Mouse (Mus musculus) adrenal gland, postnatal 14 days (tissue): ENCODE data around the gene S1pr5. TPM values are rescaled to one million over a fixed set of nuclear protein-coding genes. Genes with fewer than 3 reads are reported as not detected.
"Not testable (repeated sequence)": the region's sequence is repeated elsewhere in the genome, so short reads cannot be mapped to it uniquely, and the experiment has no call there.

Experiments used
- DNase-seq: peaks from one replicate; pipeline ENCODE4 v3.0.0; 2021; ENCODE audit warnings: mixed read lengths
- total RNA-seq: library from RNA; stranded (reverse); gene quantifications from 2 replicates; pipeline ENCODE4 v1.2.3, GENCODE M21; 2021

The S1pr5 gene
- total RNA-seq, 1 experiment from 2014 or later, result 2.3 TPM

DNA sequence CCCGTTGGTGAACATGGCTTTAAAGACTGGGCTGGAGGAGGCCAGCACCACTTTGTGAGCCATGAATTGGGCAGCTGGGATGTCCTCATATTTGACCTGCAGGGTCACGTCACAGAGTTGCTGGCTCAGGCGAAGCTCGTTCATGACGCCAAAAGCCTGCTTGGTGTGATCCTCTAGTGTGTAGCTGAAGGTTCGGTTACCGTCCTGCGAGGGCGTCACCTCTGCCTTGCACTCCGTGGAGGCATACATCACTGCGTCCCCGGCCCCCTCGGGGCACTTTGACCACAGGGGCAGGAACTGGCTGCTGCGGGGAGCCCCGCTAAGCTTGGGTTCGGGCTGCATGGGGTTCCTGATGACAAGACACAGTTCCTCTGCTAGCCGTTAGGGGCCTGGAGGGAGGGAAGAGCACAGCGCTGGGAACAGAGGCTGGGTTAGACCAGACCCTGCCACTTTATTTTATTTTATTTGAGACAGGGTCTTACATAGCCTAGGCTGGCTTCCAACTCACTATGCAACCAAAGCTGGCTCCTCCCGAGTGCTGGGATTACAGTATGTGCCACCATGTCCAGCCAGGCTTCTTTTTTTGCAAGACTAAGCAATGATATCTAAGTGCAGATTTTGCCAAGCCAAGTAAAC is 10.8 kb downstream of the S1pr5 start:
- peak; percentile 61 for DNase-seq

DNA sequence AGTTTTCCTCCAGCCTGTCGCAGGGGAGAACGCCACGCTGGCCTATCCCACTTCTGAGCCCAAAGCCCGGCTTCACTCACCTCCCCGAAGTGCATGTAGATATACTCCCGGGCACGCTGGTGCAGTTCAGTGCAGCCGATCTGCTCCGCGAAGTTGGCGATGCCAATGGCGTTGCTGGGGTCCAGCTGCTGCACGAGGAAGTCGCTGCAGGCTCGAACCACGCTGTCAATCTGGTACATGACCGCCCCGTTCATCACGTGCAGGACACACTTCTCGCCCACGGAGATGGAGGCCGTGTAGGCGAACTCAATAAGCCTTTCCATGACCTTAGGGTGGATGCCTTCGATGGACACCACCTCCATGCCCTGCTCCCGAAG is 11.3 kb downstream of the S1pr5 start:
- no peak for DNase-seq

DNA sequence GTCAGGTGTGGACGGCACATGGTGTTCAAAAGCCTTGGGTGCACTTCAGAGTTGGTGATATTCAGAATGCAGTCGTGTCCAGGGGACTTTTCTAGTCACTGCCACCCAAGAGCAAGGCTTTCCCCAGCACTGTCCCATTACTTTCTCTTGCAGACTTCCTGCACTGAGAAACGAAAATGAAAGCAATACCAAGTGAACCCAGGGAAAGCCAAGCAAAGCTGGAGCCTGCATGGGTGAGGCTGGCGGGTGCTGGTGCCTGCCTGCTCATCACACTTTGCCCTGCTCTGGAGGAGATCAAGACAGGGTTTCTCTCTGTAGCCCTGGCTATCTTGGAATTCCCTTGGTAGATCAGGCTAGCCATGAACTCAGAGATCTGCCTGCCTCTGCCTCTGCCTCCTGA is 12.9 kb downstream of the S1pr5 start:
- DNase-seq, result no peak

DNA sequence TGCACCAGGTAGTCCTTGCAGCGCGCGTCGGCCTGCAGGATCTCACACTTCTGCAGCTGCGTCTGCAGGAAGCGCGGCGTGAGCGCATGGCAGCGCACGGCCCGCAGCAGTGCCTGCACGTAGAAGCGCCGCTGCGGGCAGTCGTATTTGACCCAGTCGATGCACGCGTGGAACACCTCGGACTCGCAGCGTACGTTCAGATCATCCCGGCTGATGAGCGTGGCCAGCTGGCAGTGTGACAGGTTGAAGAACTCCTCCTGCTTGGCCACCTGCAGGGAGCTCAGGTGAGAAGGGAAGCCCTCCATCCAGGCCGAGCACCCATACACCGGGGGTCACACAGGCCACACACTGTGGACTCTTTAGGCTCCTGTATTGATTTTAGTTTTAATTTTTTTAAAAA is 14.4 kb downstream of the S1pr5 start:
- no peak for DNase-seq

DNA sequence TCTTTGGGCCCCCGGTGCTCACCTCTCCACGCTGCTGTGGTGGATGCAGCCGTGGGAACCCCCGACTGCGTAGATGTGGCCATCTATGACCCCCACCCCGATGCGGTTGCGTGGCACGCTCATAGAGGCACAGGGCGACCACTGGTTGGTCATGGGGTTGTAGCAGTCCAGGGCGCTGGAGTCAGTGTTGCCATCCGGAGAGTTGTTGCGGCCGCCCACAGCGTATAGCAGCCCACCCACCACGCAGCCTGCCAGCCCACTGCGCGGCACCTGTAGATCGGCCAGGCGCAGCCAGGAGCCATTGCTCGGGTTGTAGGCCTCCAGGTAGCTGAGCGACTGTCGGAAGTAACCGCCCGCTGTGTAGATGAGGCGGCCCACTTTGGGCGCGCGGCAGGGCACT is 14.9 kb downstream of the S1pr5 start:
- DNase-seq, result no peak

DNA sequence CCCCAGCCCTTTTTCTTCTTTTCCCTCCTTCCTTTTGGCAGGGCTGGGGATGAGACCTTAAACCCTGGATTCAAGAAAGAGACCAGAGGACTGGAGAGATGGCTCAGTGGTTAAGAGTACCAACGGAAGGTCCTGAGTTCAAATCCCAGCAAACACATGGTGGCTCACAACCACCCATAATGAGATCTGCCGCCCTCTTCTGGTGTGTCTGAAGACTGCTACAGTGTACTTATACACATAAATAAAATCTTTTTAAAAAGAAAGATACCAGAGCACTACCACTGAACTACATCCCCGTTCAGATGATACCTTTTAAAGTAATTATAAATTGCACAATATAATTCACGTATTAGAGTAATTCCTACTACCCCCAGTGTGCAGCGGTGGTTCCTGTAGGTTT is 15.4 kb downstream of the S1pr5 start:
- no peak for DNase-seq

DNA sequence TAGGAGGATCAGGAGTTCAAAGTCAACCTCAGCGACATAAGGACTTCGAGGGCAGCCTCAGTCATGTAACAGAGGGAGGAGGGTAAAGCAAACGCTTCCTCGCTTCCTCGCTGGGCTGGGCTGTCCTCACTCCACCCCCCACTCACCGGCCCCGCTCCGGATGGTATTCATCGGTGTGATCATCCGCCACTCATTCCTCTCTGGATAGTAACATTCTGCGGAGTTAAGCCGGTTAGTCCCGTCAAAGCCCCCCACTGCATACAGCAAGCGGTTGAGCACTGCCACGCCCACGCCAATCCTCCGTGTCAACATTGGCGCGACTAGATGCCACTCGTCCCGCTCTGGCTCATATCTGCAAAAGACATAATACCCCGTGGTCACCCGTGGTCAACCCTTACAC is 16.7 kb downstream of the S1pr5 start:
- no peak for DNase-seq

DNA sequence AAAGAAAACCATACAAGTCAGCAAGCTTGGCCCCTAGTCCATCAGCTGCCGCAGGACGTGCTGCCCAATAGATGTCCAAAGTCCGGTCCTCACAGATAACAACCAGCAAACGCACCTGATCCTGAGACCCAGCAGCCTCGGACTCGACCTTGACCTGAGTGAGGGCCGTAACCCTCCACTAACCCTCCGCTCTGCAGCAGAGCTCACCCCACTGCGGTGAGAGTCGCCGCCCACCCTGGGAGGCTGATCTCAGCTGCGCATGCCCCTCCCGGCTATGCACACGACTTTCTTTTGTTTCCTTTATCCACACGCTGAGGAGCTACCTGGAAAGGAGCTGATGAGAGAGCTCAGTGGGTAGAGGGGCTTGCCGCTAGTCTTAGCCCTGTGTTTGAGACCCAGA is 20.9 kb downstream of the S1pr5 start:
- DNase-seq, result peak; percentile 28

DNA sequence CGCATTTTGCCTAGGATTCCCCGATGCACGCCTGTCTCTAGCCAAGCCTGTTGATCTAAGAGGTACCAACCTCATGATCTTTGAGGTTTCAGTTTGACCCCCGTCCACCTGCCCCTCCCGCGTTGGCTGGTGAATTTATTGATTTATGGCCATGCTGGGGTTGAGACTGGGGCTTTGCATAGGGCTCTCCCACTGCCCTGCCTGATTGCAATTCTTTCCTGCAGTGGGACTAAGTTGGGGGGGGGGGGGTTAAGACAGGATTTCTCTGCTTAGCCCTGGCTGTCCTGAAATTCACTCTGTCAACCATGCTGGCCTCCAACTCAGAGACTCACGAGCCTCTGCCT is 22.9 kb downstream of the S1pr5 start:
- no peak for DNase-seq

DNA sequence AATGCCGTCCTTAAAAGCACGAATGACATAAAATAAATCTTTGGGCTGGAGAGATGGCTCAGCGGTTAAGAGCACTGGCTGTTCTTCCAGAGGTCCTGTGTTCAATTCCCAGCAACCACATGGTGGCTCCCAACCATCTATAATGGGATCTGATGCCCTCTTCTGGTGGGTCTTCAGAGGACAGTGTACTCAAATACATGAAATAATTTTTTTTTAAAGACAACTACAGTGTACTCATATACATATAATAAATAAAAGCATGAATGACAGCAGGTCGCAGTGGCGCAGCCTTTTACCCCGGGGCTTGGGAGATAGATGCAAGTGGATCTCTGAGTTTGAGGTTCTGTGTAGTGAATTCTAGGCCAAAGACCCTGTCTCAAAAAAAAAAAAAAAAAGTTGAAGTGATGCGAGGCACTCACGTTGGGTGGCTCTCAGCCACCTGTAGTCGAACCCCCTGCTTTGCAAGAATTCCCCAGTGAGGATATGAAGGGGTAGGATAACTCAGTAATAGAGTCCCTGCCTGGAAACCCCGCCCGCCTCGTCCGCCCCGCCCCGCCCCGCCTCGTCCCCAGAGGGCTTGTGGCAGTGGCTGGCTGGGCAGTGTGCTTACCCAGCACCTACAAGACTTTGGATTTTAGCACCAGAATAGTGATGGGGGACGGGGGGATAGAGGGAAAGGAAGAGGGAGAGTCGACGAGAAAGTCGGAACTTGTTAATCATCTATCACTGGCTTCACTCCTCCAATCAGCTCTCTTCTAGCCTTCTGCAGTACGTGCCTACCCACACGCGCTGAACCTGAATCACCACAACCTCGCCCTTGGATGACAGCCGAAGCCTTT is 23.4 kb downstream of the S1pr5 start:
- peak; percentile 83 for DNase-seq

DNA sequence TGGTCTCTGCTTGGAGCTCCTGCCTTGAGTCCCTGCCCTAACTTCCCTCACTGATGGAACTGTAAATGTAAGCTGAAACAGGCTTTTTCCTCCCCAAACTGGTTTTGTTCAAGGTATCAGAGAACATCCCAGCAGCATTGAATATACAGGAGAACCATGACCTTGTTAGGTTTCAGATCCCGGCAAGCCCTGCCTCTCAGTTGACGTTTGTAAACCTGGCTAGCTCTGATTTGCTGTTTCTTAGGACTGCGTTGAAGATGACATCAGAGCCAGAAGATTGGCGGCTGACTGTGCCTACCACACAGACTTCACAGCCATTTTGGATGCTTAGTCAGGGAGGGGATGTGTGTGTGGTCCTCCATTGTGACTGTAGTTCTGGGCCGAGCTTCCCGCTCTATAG is 24.3 kb downstream of the S1pr5 start:
- no peak for DNase-seq

DNA sequence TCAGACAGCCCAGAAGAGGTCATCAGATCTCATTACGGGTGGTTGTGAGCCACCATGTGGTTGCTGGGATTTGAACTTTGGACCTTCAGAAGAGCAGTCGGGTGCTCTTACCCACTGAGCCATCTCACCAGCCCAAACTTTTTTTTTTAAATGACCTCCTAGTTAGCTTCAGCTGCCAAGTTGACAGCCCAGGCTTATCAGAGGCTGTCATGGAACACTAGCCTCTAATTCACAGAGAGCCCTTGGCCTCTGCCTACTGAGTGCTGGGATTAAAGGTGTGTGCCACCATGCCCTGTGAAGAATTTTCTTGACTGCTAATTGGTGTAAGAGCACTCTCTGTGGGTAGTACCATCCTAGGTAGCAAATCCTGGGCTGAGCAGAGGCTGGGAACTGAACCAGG is 24.8 kb downstream of the S1pr5 start:
- not testable (repeated sequence) for DNase-seq

DNA sequence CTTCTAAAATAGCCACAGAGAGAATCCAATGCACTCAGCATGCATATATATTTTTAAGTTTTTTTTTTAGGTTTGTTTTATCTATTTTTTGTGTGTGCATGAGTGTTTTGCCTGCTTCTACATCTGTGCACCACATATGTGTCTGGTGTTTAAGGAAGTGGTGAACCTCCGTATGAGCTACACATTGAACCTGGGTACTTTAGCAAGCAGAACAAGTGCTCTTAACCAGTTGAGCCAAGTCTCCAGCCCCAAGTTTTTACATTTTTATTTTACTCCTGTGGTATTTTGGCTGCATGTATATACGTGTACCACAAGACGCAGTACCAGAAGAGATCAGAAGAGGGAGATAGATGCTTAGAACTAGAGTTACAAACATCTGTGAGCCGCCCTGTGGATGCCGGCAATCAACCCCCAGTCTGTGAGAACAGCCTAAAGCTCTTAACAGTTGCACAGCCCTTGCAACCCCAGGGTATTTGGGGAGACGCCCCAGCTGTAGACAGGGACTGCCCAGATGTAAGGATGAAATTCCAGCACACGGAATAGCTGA is 26.8 kb downstream of the S1pr5 start:
- DNase-seq, result peak; percentile 47

DNA sequence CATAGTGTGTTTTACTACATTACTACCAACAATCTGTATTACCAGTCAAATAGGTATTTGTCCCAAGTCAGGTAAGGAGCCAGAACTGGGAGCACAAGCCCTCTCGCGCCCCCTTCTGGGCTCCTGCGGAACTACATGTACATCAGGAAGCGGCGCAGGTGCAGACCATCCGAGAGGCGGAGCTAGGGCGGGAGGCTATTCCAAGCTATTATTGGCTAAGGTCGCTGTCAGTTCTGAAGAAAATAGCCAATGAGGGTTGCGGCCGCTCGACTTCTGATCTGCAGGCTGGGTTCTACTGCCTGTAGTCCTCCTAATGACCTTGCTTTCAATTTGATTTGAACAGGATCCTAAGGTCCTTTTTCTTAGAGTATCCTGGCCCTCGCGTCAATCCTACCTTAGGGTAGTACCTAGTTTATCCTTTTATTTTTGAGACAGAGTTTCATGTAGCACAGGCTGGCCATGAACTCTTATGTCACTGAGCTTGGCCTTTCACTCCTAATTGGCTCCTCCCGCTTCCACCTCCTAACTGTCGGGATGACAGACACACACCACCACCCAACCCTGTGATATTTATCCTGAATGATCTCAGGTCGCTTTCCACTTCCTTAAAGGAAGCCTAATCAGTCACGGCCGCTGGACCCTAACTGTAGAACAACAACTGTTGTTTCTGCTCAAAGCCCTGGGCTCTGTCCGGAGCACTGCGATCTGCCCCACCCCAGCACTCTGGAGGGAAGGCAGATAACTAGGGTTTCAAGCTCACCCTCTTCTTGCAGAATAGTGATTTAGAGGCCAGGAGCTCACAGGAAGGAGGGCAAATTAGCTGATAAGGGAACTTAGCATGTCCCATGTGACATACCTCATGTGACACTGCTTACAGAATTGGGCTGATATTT is 27.5 kb downstream of the S1pr5 start:
- DNase-seq, result peak; percentile 96

DNA sequence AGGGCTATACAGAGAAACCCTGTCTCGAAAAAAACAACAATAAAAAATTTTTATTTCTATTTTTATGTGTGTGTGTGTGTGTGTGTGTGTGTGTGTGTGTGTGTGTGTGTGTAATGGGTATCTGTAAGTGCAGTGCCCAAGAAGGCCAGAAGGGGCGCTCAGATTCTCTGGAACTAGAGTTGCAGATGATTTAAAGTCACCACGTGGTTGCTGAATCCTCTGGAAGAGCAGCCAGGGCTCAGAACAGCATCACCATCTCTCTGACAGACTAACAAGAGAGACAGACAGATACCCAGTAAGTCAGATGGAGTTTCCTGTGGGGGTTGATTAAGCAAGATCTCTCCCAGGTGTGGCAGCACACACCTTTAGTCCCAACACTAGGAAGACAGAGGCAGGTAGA is 28.4 kb downstream of the S1pr5 start:
- peak; percentile 30 for DNase-seq

DNA sequence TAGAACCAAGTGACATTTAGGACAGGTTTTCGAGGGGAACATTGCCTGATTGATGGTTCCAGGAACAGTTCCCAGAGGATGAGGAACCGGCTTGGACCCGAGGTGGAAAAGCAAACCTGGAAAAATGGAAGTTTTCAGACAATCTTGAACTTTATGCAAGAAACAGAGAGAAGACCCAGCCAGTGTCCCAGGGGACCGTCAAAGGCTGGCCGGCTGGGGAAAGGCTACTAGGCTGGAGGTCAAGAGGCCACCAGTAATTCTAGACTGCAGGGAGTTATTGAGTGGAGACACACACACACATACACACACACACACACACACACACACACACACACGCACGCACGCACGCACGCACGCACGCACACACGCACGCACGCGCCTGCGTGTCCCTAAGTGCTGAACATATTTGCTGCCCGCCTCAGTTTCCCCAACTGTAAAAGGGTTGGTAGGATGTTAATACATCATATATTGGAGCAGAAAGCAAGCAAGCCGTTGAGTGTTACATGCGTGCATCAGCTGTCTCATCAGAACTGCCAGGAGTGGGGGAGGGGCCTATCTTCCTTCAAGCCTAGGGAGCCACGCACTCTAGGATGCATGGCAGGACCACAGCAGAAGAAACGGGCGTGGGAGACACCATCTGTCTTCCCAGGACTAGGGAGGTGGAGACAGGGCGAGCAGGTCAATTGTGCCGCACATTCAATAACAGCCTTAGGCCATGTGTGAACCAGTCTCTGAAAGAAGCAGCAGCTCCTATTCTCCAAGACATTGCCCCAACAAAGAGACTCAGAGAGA is 32.0 kb downstream of the S1pr5 start:
- DNase-seq, result peak; percentile 40

DNA sequence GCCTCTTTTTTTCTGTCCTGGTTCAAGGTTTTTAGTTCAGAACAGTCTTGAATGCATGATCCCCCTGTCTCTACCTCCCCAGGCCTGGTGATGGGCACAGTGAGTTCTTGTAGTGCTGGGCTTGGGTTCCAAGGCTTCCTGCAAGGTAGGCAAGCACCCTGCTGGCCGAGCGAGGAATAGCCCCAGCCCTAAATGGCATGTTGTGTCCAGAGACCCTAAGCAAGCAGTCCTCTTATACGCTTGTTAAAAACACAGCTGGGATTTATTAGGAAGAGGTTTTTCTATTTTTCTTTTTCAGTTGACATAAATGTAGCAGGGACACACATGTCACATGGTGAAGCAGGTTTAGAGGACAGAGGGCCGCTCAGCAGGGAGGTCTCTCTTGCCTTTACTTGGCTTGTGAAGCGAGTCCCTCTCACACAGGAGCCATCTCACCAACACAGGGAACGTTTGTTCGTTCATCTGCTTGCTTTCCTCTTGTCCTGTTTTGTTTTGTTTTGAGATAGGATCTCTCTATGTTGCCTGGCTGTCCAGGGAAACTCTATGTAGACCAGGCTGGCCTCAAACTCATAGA is 34.5 kb downstream of the S1pr5 start:
- DNase-seq, result no peak

DNA sequence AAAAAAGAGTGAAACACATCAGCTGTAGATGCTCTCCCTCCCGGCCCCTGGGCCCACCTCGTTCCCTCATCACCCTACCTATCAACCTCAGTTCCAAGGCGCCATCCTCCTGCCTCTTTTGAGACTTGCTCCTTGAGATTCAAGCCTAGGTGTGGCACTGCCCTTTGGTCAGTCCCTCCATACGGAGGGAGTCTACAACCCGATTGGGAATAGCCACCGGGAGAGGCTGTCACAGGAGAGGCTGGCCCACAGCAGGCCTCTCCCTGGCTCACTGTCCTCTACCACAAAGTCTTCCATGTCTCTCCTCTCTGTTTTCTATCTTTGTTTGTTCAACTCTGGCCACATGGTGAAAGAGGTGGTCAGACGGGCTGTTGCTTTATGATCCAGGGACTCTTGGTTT is 36.6 kb downstream of the S1pr5 start:
- DNase-seq, result no peak

DNA sequence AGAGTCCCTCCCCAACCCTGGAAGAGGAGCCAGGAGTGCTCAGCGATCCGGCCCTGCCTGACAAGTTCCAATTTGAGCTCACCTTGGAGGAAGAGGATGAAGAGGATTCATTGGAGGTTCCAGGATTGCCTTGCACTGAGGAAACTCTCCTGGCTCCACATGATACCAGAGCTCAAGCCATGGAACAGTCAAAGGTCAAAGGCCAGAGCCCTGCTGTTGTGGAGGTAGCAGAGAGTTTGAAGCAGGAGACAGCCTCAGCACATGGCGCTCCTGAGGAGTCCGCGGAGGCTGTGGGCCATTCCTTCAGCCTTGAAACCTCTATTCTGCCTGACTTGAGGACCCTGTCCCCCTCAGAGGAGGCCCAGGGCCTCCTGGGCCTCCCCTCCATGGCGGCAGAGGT is 37.4 kb downstream of the S1pr5 start:
- no peak for DNase-seq

DNA sequence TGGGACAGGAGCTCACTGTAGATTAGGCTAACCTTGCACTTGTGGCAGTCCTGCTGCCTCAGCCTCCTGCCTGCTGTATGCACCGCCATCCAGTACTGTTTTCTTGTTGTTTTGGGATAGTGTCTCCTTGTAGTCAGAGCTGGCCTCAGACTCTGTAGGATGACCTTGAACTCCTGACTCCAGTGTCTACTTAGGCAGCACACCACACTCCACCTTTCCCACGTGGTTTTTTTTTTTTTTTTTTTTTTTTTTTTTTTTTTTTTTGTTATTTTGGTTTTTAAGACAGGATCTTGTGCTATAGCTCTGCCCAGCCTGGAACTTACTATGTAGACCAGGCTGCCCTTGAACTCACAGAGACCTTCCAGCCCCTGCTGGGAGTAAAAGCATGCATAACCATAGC is 39.6 kb downstream of the S1pr5 start:
- DNase-seq, result no peak

DNA sequence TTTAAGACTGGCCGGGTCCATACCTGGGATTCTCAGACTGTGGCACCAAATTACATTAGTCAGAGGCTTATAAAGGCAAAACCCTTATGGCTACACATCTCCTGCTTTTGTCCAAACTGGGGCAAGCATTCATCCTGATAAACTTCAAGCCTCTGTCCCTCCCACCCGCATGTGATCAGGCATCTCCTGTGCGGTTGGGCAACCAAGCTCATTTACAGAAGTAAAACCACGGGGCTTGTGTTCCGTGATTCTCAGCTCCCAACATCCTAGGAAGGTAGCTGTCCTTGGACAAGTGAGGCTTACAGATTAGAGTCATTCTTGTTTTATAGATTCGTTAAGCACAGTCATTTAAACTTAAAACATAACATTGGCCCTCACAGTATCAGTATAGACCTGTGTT is 41.4 kb downstream of the S1pr5 start:
- no peak for DNase-seq
